Mouse (Mus musculus): ENCODE measurements around the gene Dsn1. TPM values are rescaled to one million over a fixed set of nuclear protein-coding genes. Genes with fewer than 3 reads are reported as not detected.

Dsn1 gene
- polyA plus RNA-seq, 1 experiment = 4.8 TPM

GRCm38 (mm10) chr2:157053787-157054186 lies 46.8 kb upstream of the Dsn1 start:
- Histone ChIP-seq H3K4me2 (ENCODE audit: low read depth) (no peak overlapping the region), H3ac (ENCODE audit: control insufficient read depth, insufficient read length) (no peak overlapping the region), H3K4me3 (no peak overlapping the region), H3K27me3 (ENCODE audit: control insufficient read depth, insufficient read depth, insufficient read length) (no peaks in the 10 kb centered on the region), H3K79me2 (ENCODE audit: control insufficient read depth, insufficient read depth) (peaks cover 13% of the 10 kb centered on the region), H3K36me3 (ENCODE audit: control insufficient read depth, insufficient read depth) (no peaks in the 10 kb centered on the region)
- no peak for TF ChIP-seq TCF3 (IDR thresholded peaks at IDR 0.05; ENCODE audit: insufficient read length, low read depth)
- no peak for TF ChIP-seq MYOG (IDR thresholded peaks at IDR 0.05; ENCODE audit: control insufficient read depth in 1 of 3, insufficient read depth in 1 of 3, insufficient read length in 2 of 3, low read depth in 2 of 3)
- TF ChIP-seq E2F4 (IDR thresholded peaks at IDR 0.05; ENCODE audit: insufficient read depth) = no peak
- no peak for TF ChIP-seq MAX (IDR thresholded peaks at IDR 0.05; ENCODE audit: low read depth)
- no peak for TF ChIP-seq CEBPB (IDR thresholded peaks at IDR 0.05; ENCODE audit: insufficient read depth, poor library complexity, severe bottlenecking)
- TF ChIP-seq POLR2AphosphoS2 (IDR thresholded peaks at IDR 0.05; ENCODE audit: insufficient read length, low read depth) = no peak
- TF ChIP-seq TCF12 (IDR thresholded peaks at IDR 0.05; ENCODE audit: insufficient read depth, poor library complexity, severe bottlenecking) = no peak
- no peak for TF ChIP-seq SRF (IDR thresholded peaks at IDR 0.05; ENCODE audit: control insufficient read depth, insufficient read length, low read depth)
- no peak for TF ChIP-seq POLR2A (IDR thresholded peaks at IDR 0.05; ENCODE audit: insufficient read length, low read depth)

GRCm38 (mm10) chr2:157053124-157053523 lies 46.2 kb upstream of the Dsn1 start:
- no peaks in the 10 kb centered on the region for H3K36me3 ChIP-seq (ENCODE audit: control insufficient read depth, insufficient read depth)

DNA sequence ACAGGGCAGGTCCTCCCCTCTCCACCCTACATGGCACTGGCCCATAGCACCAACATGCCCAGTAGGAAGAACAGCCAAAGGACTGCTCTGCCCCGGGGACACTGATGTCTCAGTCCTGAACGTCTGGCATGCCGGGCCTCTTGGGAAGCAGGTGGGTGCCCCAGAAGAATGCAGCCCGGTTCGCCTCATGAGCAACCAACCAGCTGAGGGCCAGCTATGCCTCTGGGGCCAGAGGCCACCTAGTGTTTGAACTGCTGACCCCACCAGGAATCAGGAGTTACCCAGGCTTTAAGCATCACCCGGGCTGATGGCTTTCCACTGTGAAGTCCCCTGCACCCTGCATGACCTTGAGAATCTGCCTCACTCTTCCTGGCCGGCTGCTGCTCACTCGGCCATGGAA lies 45.5 kb upstream of the Dsn1 start:
- Histone ChIP-seq H3K36me3 (ENCODE audit: control insufficient read depth, insufficient read depth) (no peaks in the 10 kb centered on the region), H3ac (ENCODE audit: control insufficient read depth, insufficient read length) (no peak overlapping the region), H3K79me2 (ENCODE audit: control insufficient read depth, insufficient read depth) (peaks cover 10% of the 10 kb centered on the region), H3K4me3 (no peak overlapping the region), H3K4me2 (ENCODE audit: low read depth) (no peak overlapping the region), H3K27me3 (ENCODE audit: control insufficient read depth, insufficient read depth, insufficient read length) (no peaks in the 10 kb centered on the region)
- TF ChIP-seq POLR2AphosphoS2 (IDR thresholded peaks at IDR 0.05; ENCODE audit: insufficient read length, low read depth) = no peak
- TF ChIP-seq TCF12 (IDR thresholded peaks at IDR 0.05; ENCODE audit: insufficient read depth, poor library complexity, severe bottlenecking) = no peak
- TF ChIP-seq SRF (IDR thresholded peaks at IDR 0.05; ENCODE audit: control insufficient read depth, insufficient read length, low read depth) = no peak
- TF ChIP-seq USF1 (IDR thresholded peaks at IDR 0.05; ENCODE audit: low read depth) = no peak
- no peak for TF ChIP-seq CEBPB (IDR thresholded peaks at IDR 0.05; ENCODE audit: insufficient read depth, poor library complexity, severe bottlenecking)
- TF ChIP-seq MYOD1 (IDR thresholded peaks at IDR 0.05; ENCODE audit: control insufficient read depth in 1 of 3, insufficient read length in 2 of 3, low read depth in 2 of 3) = no peak
- TF ChIP-seq MAX (IDR thresholded peaks at IDR 0.05; ENCODE audit: low read depth) = no peak
- TF ChIP-seq POLR2A (IDR thresholded peaks at IDR 0.05; ENCODE audit: insufficient read length, low read depth) = no peak

More at GRCm38 (mm10) chr2:157053124-157053523, 46.2 kb upstream of the Dsn1 start:
- Histone ChIP-seq H3K4me2 (ENCODE audit: low read depth) (no peak overlapping the region), H3ac (ENCODE audit: control insufficient read depth, insufficient read length) (no peak overlapping the region), H3K79me2 (ENCODE audit: control insufficient read depth, insufficient read depth) (peaks cover 13% of the 10 kb centered on the region), H3K27me3 (ENCODE audit: control insufficient read depth, insufficient read depth, insufficient read length) (no peaks in the 10 kb centered on the region), H3K4me3 (no peak overlapping the region)
- TF ChIP-seq TCF12 (IDR thresholded peaks at IDR 0.05; ENCODE audit: insufficient read depth, poor library complexity, severe bottlenecking) (no peak), USF1 (IDR thresholded peaks at IDR 0.05; ENCODE audit: low read depth) (no peak), POLR2AphosphoS2 (IDR thresholded peaks at IDR 0.05; ENCODE audit: insufficient read length, low read depth) (no peak), TCF3 (IDR thresholded peaks at IDR 0.05; ENCODE audit: insufficient read length, low read depth) (no peak), E2F4 (IDR thresholded peaks at IDR 0.05; ENCODE audit: insufficient read depth) (no peak), REST (IDR thresholded peaks at IDR 0.05; ENCODE audit: insufficient read depth, insufficient read length) (no peak), POLR2A (IDR thresholded peaks at IDR 0.05; ENCODE audit: insufficient read length, low read depth) (no peak), CEBPB (IDR thresholded peaks at IDR 0.05; ENCODE audit: insufficient read depth, poor library complexity, severe bottlenecking) (no peak), MYOG (IDR thresholded peaks at IDR 0.05; ENCODE audit: control insufficient read depth in 1 of 3, insufficient read depth in 1 of 3, insufficient read length in 2 of 3, low read depth in 2 of 3) (no peak), MAX (IDR thresholded peaks at IDR 0.05; ENCODE audit: low read depth) (no peak), MYOD1 (IDR thresholded peaks at IDR 0.05; ENCODE audit: control insufficient read depth in 1 of 3, insufficient read length in 2 of 3, low read depth in 2 of 3) (no peak), SRF (IDR thresholded peaks at IDR 0.05; ENCODE audit: control insufficient read depth, insufficient read length, low read depth) (no peak)

DNA sequence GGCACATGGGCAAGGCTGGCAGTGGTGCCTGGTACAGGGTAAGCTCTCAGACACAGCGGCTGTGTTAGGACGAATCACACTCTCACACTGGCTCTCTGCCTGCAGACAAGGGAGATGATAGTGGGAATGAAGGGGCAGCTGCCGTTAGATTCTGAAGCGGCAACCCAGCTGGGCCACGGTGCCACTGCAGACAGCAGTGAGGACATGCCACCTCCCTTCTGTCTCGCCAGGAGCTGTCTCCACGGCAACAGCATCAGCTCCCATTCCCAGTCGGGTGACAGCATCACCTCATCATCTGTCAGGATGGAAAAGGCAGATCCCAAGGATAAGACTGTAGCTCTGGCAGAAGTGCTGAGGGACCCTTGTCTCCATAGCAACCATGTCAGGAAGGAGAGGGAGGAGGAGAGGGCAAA lies 42.9 kb upstream of the Dsn1 start:
- peaks cover 6% of the 10 kb centered on the region for H3K36me3 ChIP-seq (ENCODE audit: control insufficient read depth, insufficient read depth)
- TF ChIP-seq SRF (IDR thresholded peaks at IDR 0.05; ENCODE audit: control insufficient read depth, insufficient read length, low read depth) (no peak), REST (IDR thresholded peaks at IDR 0.05; ENCODE audit: insufficient read depth, insufficient read length) (no peak), CEBPB (IDR thresholded peaks at IDR 0.05; ENCODE audit: insufficient read depth, poor library complexity, severe bottlenecking) (no peak), MAX (IDR thresholded peaks at IDR 0.05; ENCODE audit: low read depth) (no peak), MYOG (IDR thresholded peaks at IDR 0.05; ENCODE audit: control insufficient read depth in 1 of 3, insufficient read depth in 1 of 3, insufficient read length in 2 of 3, low read depth in 2 of 3) (no peak), POLR2AphosphoS2 (IDR thresholded peaks at IDR 0.05; ENCODE audit: insufficient read length, low read depth) (peak; percentile 25), USF1 (IDR thresholded peaks at IDR 0.05; ENCODE audit: low read depth) (no peak), TCF12 (IDR thresholded peaks at IDR 0.05; ENCODE audit: insufficient read depth, poor library complexity, severe bottlenecking) (no peak), POLR2A (IDR thresholded peaks at IDR 0.05; ENCODE audit: insufficient read length, low read depth) (no peak), E2F4 (IDR thresholded peaks at IDR 0.05; ENCODE audit: insufficient read depth) (no peak), TCF3 (IDR thresholded peaks at IDR 0.05; ENCODE audit: insufficient read length, low read depth) (no peak), MYOD1 (IDR thresholded peaks at IDR 0.05; ENCODE audit: control insufficient read depth in 1 of 3, insufficient read length in 2 of 3, low read depth in 2 of 3) (peak in 1 of 3 experiments; percentile 26)
- H3K79me2 ChIP-seq (ENCODE audit: control insufficient read depth, insufficient read depth) = peaks cover 14% of the 10 kb centered on the region
- H3ac ChIP-seq (ENCODE audit: control insufficient read depth, insufficient read length) = no peak overlapping the region
- H3K4me3 ChIP-seq = no peak overlapping the region
- no peak overlapping the region for H3K4me2 ChIP-seq (ENCODE audit: low read depth)
- no peaks in the 10 kb centered on the region for H3K27me3 ChIP-seq (ENCODE audit: control insufficient read depth, insufficient read depth, insufficient read length)
